Mouse (Mus musculus) brain, embryonic 14.5 days (tissue): ENCODE measurements around the gene Micu2. TPM values are rescaled to one million over a fixed set of nuclear protein-coding genes. Genes with fewer than 3 reads are reported as not detected.
"Not testable (repeated sequence)": the region's sequence is repeated elsewhere in the genome, so short reads cannot be mapped to it uniquely, and the experiment has no call there.

Experiments
- DNase-seq: peaks from one replicate; pipeline ENCODE4 v3.0.0-alpha.2; 2011; ENCODE audit warnings: low read depth
- CTCF ChIP-seq: fragments of 200-500 bp; IDR thresholded peaks from 2 replicates; pipeline ENCODE4 v1.5.1; 2012; ENCODE audit warnings: inconsistent platforms, mild to moderate bottlenecking, moderate library complexity, borderline replicate concordance; ENCODE audit not compliant: insufficient read depth, insufficient read length; ENCODE audit errors: extremely low read depth
- POLR2A ChIP-seq: fragments of 200-500 bp; IDR thresholded peaks from 2 replicates; pipeline ENCODE4 v1.6.1; 2012; ENCODE audit warnings: mild to moderate bottlenecking, inconsistent platforms, borderline replicate concordance; ENCODE audit not compliant: poor library complexity, insufficient read depth, insufficient read length, severe bottlenecking; ENCODE audit errors: extremely low read depth
- polyA plus RNA-seq: library from polyadenylated mRNA; depleted of rRNA; stranded (reverse); fragments of >200 nt; gene quantifications from 2 replicates; pipeline ENCODE4 v1.2.3, GENCODE M21; 2012

The Micu2 gene
- polyA plus RNA-seq, 1 experiment, result 39.9 TPM

DNA sequence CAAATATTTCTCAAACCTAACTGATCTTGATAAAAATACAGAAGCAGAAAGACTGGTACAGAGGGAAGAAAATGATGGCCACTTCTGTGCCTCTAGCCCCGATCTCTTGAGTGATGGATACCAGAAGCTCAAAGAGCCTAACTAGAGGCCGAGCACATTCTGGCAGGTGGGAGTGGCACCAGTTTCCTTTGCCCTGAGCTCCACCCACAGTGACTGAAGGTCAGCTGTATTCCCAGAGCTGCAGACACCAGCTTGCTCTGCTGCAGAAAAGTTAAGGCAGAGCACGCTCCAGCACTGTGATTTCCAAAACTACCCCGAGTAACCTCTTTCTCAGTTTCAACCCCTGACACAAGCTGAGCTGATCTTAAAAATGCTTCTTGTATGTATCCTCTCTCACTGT lies 37.2 kb downstream of the Micu2 start:
- no peak for TF ChIP-seq POLR2A
- TF ChIP-seq CTCF, result no peak
- DNase-seq, result no peak

DNA sequence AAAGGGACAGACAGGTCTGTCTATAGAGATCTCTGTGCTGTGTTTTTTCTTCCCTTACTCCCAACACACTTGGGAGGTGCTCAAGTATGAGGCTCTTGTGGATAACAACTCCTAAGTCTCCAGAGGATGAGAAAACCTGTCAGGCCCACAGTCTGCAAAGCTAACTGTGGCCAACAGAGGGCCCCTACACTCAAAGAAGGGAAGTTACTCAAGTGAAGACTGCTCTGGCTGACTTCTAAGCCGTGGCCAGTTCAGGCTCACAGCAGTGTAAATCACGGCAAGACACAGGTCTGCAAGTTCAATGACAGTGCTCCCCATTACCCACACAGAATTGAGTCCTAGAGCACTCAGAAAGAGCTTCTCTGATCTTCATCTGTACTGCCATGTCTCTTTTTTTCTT lies 48.0 kb downstream of the Micu2 start:
- TF ChIP-seq CTCF, result peak; percentile 48; the same call in 1 of the 2 replicates
- no peak for TF ChIP-seq POLR2A
- peak; percentile 39 for DNase-seq

- TF ChIP-seq CTCF (no peak), POLR2A (no peak)
- DNase-seq, result no peak
These were observed 53.2 kb downstream of the Micu2 start for GRCm38 (mm10) chr14:57945834-57946233.

DNA sequence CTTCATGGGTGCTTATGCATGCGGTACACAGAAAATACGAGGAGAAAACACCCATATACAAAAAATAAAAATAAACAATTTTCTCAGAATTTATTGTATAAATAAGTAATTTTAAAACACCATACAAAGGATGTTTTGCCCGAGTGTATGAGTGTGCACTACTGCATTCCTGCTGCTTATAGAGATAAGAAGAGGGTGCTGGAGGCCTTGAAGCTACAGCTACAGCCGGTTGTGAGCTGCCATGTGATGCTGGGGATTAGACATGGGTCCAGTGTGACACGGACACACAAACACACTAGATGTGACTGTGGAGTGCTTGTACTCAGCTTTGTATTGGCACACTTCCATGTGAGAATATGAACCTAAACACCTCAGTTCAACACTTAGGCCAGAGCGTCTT lies 61.8 kb downstream of the Micu2 start:
- TF ChIP-seq CTCF (no peak), POLR2A (no peak)
- no peak for DNase-seq

DNA sequence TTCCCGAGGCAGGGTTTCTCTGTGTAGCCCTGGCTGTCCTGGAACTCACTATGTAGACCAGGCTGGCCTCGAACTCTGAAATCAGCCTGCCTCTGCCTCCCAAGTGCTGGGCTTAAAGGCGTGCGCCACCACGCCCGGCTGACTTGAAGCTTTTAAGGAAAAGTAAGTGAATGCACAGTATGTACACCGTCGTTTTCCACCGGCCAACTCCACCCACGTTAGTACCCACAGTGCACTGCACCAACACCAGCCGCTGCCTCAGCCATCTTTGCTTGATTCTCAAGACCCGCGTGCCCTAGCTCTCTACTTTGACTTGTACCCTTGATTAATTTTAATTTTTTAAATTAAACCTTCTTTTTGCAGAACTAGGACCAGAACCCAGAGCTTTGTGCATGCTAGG lies 64.4 kb downstream of the Micu2 start:
- no peak for DNase-seq
- TF ChIP-seq CTCF (no peak), POLR2A (no peak)

DNA sequence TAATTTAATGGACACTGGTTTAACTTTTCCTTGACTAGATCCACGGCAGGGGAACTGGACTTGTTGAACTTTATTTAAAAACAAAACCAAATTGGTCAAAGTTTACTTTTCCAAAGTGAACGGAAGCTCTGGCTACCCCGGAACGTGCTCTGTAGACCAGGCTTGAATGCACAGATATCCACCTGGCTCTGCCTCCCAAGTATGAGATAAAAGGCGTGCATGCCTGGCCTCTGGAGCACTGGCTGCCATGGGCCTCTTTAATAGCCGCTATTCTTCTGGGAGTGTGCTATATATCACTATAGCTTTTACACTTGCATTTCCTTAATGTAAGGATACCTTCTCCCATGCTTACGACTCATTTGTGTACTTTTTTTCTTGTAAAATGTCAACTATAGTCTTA lies 65.5 kb downstream of the Micu2 start:
- TF ChIP-seq POLR2A (no peak), CTCF (no peak)
- DNase-seq, result no peak

DNA sequence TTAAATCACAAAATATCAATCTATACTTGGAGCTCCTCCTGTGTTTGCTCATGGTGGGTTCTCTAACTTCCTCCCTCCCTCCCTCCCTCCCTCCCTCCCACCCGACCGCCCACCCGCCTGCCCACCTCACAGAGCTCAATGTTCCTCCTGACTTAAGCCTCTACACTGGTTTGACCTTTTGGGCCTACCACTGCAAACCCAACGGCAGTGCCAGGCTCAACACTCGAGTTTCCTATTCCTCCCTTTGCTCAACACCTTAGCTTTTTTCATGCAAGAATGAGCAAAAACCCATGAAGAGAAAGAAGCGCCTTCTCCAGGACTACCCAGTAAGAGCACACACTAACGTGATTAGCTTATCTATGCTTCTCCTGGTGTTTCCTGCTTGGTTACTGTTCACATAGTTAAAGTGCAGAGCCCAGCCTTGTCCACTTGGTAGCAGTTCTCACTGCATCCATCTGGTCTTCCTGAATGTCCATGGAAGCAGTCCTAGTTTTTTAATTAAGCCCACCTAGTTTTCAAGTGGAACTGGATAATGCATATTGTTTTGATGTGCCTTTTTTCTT lies 66.1 kb downstream of the Micu2 start:
- no peak for DNase-seq
- TF ChIP-seq POLR2A (no peak), CTCF (no peak)

DNA sequence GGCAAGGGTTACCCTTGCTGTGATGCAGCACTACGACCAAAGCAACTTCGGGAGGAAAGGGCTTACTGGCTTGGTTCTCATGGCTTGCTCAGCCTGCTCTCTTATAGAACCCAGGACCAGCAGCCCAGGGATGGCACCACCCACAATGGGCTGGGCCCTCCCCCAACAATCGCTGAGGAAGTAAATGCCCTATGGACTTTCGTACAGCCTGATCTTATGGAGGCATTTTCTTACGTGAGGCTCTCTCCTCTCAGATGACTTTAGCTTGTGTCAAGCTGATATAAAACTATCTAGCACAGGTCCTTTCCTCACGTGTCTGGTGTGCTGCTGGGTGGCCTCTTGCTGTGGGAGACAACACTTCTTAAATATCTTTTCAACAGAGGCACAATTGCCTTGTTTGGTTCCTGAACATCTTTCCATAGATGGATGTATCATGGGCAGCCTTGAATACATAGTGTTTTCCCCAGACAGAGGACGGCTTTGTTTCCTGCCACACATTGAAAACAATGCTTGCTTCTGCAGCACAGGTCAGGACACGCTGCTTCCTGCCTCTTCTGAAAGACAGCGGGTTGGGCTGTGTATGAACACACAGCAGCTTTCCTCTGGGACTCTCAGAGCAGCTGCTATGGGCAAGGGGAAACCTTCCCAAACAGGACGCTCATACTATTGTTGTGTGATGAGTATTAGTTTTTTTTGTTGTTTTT lies 77.5 kb downstream of the Micu2 start:
- TF ChIP-seq POLR2A, result no peak
- no peak for TF ChIP-seq CTCF
- peak; percentile 69 for DNase-seq

- no peak for DNase-seq
These were observed 78.3 kb downstream of the Micu2 start for GRCm38 (mm10) chr14:57920568-57921310.

GRCm38 (mm10) chr14:57919148-57919875 lies 79.8 kb downstream of the Micu2 start:
- TF ChIP-seq POLR2A, result no peak
- no peak for TF ChIP-seq CTCF
- DNase-seq, result no peak

More at GRCm38 (mm10) chr14:57920568-57921310, 78.3 kb downstream of the Micu2 start:
- TF ChIP-seq CTCF, result no peak
- TF ChIP-seq POLR2A, result no peak

GRCm38 (mm10) chr14:57915341-57915740 lies 83.7 kb downstream of the Micu2 start:
- TF ChIP-seq CTCF, result no peak
- TF ChIP-seq POLR2A, result no peak

GRCm38 (mm10) chr14:57912211-57913007 lies 86.7 kb downstream of the Micu2 start:
- DNase-seq, result not testable (repeated sequence)

More at GRCm38 (mm10) chr14:57915341-57915740, 83.7 kb downstream of the Micu2 start:
- DNase-seq, result no peak

DNA sequence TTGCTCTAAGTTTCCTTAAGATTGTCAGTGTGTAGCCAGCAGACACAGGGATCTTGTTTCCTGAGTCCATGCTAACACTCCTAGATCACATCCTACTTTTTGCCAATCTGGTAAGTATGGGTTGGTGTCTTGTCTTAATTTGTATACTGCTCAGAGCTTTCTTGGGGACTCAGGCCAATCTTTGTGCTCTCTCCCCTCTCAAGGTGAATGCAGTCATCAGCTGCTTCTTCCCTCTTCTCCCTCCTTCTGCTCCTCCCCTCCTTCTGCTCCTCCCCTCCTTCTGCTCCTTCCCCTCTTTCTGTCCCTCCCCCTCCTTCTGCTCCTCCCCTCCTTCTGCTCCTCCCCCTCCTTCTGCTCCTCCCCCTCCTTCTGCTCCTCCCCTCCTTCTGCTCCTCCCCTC lies 87.3 kb downstream of the Micu2 start:
- not testable (repeated sequence) for DNase-seq
